Mouse (Mus musculus) heart, postnatal 0 days (tissue): ENCODE results near the gene Hk2. TPM values are rescaled to one million over a fixed set of nuclear protein-coding genes. Genes with fewer than 3 reads are reported as not detected.

ENCODE experiments used
- ATAC-seq: fragments of 200-750 bp; cut with Nextera tagmentation; 2 replicates; pipeline ENCODE4 v1.8.0; 2017; ENCODE audit warnings: low read depth, moderate number of reproducible peaks, moderate library complexity; ENCODE audit not compliant: insufficient read depth
- DNase-seq: peaks from one replicate; pipeline ENCODE4 v3.0.0-alpha.2; 2016; ENCODE audit warnings: low spot score
- H3K27ac ChIP-seq: fragments of 300-500 bp; sonication (generic); 2 replicates; pipeline ENCODE4 v1.5.1; 2014; ENCODE audit warnings: low read depth, mild to moderate bottlenecking
- H3K27me3 ChIP-seq: fragments of 300-500 bp; sonication (generic); 2 replicates; pipeline ENCODE4 v1.6.1; 2014; ENCODE audit warnings: low read length, mixed read lengths; ENCODE audit not compliant: control insufficient read depth, insufficient read depth
- H3K36me3 ChIP-seq: fragments of 300-500 bp; sonication (generic); replicated peaks from 2 replicates; pipeline ENCODE4 v1.6.1; 2014; ENCODE audit warnings: low read length, mixed read lengths; ENCODE audit not compliant: control insufficient read depth, insufficient read depth
- H3K4me1 ChIP-seq: fragments of 300-500 bp; sonication (generic); 2 replicates; pipeline ENCODE4 v1.6.1; 2014; ENCODE audit warnings: antibody characterized with exemption; ENCODE audit not compliant: control insufficient read depth, insufficient read depth
- H3K4me2 ChIP-seq: fragments of 300-500 bp; sonication (generic); 2 replicates; pipeline ENCODE4 v1.6.1; 2014; ENCODE audit warnings: low read depth, mild to moderate bottlenecking, low read length, moderate library complexity
- H3K4me3 ChIP-seq: fragments of 300-500 bp; sonication (generic); 2 replicates; pipeline ENCODE4 v1.5.1; 2014; ENCODE audit warnings: low read depth, low read length
- H3K9ac ChIP-seq: fragments of 300-500 bp; sonication (generic); replicated peaks from 2 replicates; pipeline ENCODE4 v1.6.1; 2014; ENCODE audit warnings: low read depth, low read length, mixed read lengths
- H3K9me3 ChIP-seq: fragments of 300-500 bp; sonication (generic); replicated peaks from 2 replicates; pipeline ENCODE4 v1.6.1; 2016; ENCODE audit warnings: low read length; ENCODE audit not compliant: control insufficient read depth
- CTCF ChIP-seq: IDR thresholded peaks from 2 replicates; pipeline ENCODE4 v1.5.1; 2016; ENCODE audit warnings: antibody characterized with exemption, control low read depth, low read depth
- EP300 ChIP-seq: IDR thresholded peaks from 2 replicates; pipeline ENCODE4 v1.6.1; 2016; ENCODE audit warnings: antibody characterized with exemption, low read depth
- WGBS: fragments of 180-500 bp; shearing (Covaris S2); extraction: QIAGEN DNeasy Blood & Tissue Kit; methylation state at CpG from one replicate; pipeline ENCODE4 v1.1.7; 2014; 5-methylcytosine and 5-hydroxymethylcytosine counted together
- polyA plus RNA-seq: library from polyadenylated mRNA; unstranded; fragments of >200 nt; fragmentation: Nextera tagmentation; extraction: Ambion mirVana; gene quantifications from 2 replicates; pipeline ENCODE4 v1.2.1, GENCODE M21; 2015
- total RNA-seq: library from RNA; depleted of rRNA; stranded (reverse); fragments of >200 nt; gene quantifications from 2 replicates; pipeline ENCODE4 v1.2.3, GENCODE M21; 2014; ENCODE audit warnings: low replicate concordance

The Hk2 gene
- total and polyA plus RNA-seq, 2 experiments from 2014 or later = 29.7 to 50.9 TPM

- no peaks in the 10 kb centered on the region for H3K36me3 ChIP-seq
- peaks cover 16% of the 10 kb centered on the region; the same call in 1 of the 2 replicates for H3K4me1 ChIP-seq
- peak overlapping the region; percentile 96 for H3K4me2 ChIP-seq
- H3K9me3 ChIP-seq = no peaks in the 10 kb centered on the region
- no peak for TF ChIP-seq EP300
- no peak for TF ChIP-seq CTCF
- ATAC-seq (peak; percentile 30; the same call in 1 of the 2 replicates), DNase-seq (peak; percentile 70)
- H3K4me3 ChIP-seq = peak overlapping the region; percentile 58
- peak overlapping the region; percentile 81 for H3K27ac ChIP-seq
- H3K27me3 ChIP-seq = 0 out of 2 replicates have a peak, but pooled peaks cover 3% of the 10 kb centered on the region
- under 1% methylated on average over 67 of the region's 68 CpGs for WGBS
- peak overlapping the region; percentile 56 for H3K9ac ChIP-seq
These were observed 758 bp downstream of the Hk2 start for GRCm38 (mm10) chr6:82773261-82774131.

GRCm38 (mm10) chr6:82772451-82773101 is 1.7 kb downstream of the Hk2 start:
- Histone ChIP-seq H3K36me3 (no peaks in the 10 kb centered on the region), H3K27ac (peak overlapping the region; percentile 81), H3K9ac (peak overlapping the region; percentile 56), H3K27me3 (0 out of 2 replicates have a peak, but pooled peaks cover 3% of the 10 kb centered on the region), H3K9me3 (no peaks in the 10 kb centered on the region), H3K4me3 (peak overlapping the region; percentile 58), H3K4me2 (peak overlapping the region; percentile 96), H3K4me1 (peaks cover 16% of the 10 kb centered on the region; the same call in 1 of the 2 replicates)
- under 1% methylated on average over 19 of the region's 19 CpGs for WGBS
- no peak for TF ChIP-seq CTCF
- TF ChIP-seq EP300 = no peak
- 0 out of 2 replicates have a peak, but pooled peaks have one; percentile 9 for ATAC-seq
- no peak for DNase-seq

GRCm38 (mm10) chr6:82771981-82772409 is 2.3 kb downstream of the Hk2 start:
- H3K27me3 ChIP-seq = 0 out of 2 replicates have a peak, but pooled peaks cover 3% of the 10 kb centered on the region
- TF ChIP-seq EP300 (no peak), CTCF (peak; percentile 47)
- H3K4me3 ChIP-seq = peak overlapping the region; percentile 58
- no peaks in the 10 kb centered on the region for H3K9me3 ChIP-seq
- peak overlapping the region; percentile 96 for H3K4me2 ChIP-seq
- 6% methylated on average over 10 of the region's 10 CpGs for WGBS
- DNase-seq = peak; percentile 65
- H3K9ac ChIP-seq = no peak overlapping the region
- no peaks in the 10 kb centered on the region for H3K36me3 ChIP-seq
- H3K27ac ChIP-seq = peak overlapping the region; percentile 81
- ATAC-seq = no peak
- peaks cover 16% of the 10 kb centered on the region; the same call in 1 of the 2 replicates for H3K4me1 ChIP-seq

- Histone ChIP-seq H3K9ac (no peak overlapping the region), H3K9me3 (no peaks in the 10 kb centered on the region), H3K27ac (peak overlapping the region; percentile 81), H3K4me1 (peaks cover 16% of the 10 kb centered on the region; the same call in 1 of the 2 replicates), H3K4me3 (no peak overlapping the region), H3K27me3 (0 out of 2 replicates have a peak, but pooled peaks cover 3% of the 10 kb centered on the region), H3K4me2 (peak overlapping the region; percentile 96), H3K36me3 (no peaks in the 10 kb centered on the region)
- DNase-seq (no peak), ATAC-seq (no peak)
- 29% methylated on average over 9 of the region's 9 CpGs for WGBS
- TF ChIP-seq CTCF = no peak
- TF ChIP-seq EP300 = no peak
These were observed 3.2 kb downstream of the Hk2 start for GRCm38 (mm10) chr6:82771059-82771458.

DNA sequence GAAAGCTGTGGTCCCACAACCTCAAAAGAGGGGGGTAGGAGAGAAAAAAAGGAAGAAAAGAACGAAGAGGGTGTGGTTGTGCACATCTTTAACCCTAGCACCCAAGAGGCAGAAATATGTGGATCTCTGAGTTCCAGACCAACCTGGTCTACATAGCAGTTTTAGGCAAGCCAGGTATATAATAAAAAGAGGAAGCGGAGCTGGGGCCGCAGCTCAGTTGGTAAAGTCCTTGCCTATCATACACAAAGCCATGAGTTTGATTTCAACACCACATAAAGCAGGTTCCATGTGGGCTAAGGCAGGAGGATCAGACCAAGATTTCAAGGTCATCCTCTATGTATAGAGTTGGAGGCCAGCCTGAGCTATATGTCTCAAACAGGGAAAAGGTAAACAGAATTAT is 4.0 kb downstream of the Hk2 start:
- ATAC-seq = no peak
- Histone ChIP-seq H3K27ac (peak overlapping the region; percentile 81), H3K4me3 (no peak overlapping the region)

More for the DNA sequence above, 4.0 kb downstream of the Hk2 start:
- Histone ChIP-seq H3K9me3 (no peaks in the 10 kb centered on the region), H3K4me2 (peak overlapping the region; percentile 96; the same call in 1 of the 2 replicates), H3K9ac (no peak overlapping the region), H3K4me1 (peaks cover 18% of the 10 kb centered on the region; the same call in 1 of the 2 replicates), H3K36me3 (no peaks in the 10 kb centered on the region), H3K27me3 (no peaks in the 10 kb centered on the region)
- 84% methylated on average over 3 of the region's 3 CpGs for WGBS
- no peak for DNase-seq
- TF ChIP-seq CTCF (no peak), EP300 (no peak)
